14 mouse cellular contexts compared by ENCODE assay signal in genomic region chr19:17078643-17079316, GRCm38 (mm10).
DNase-seq lines count a peak whose midpoint lies in the region; ATAC-seq lines count a peak whose summit lies in the region.
"Had no signal": no experiment of that assay in that cellular context is flagged by ENCODE, and none has a peak within 500 bp of the region (broad histone marks: within the 10 kb centered on the region; RNA-seq: fewer than 3 reads in every experiment).

No protein-coding gene starts in this region.

- H3K9ac ChIP-seq in kidney, embryonic 14.5 days (ENCODE audit: low read depth, low read length) = no peak overlapping the region
- H3K9ac ChIP-seq in hindbrain, embryonic 15.5 days = no peak overlapping the region
- no peak overlapping the region for H3K9ac ChIP-seq in midbrain, embryonic 16.5 days (ENCODE audit: low read depth, low read length)
- H3K9ac ChIP-seq: liver, embryonic 13.5 days had no signal

- ATAC-seq in kidney, embryonic 14.5 days (ENCODE audit: low FRiP score, low TSS enrichment) = peak; percentile 43; the same call in 1 of the 2 replicates
- ATAC-seq in hindbrain, embryonic 15.5 days (ENCODE audit: low FRiP score, low read depth) = peak; percentile 69
- ATAC-seq in midbrain, embryonic 16.5 days = peak; percentile 80
- ATAC-seq in granulocyte monocyte progenitor cell, adult 5-6 weeks (replicated peaks; ENCODE audit: poor library complexity, severe bottlenecking) = no peak
- ATAC-seq: lung, postnatal 0 days had no signal

- no peaks in the 10 kb centered on the region for H3K36me3 ChIP-seq in kidney, embryonic 14.5 days (ENCODE audit: control insufficient read depth, insufficient read depth, low read length)
- H3K36me3 ChIP-seq in hindbrain, embryonic 10.5 days = no peaks in the 10 kb centered on the region
- H3K36me3 ChIP-seq in hindbrain, embryonic 15.5 days = no peaks in the 10 kb centered on the region
- no peaks in the 10 kb centered on the region for H3K36me3 ChIP-seq in midbrain, embryonic 16.5 days (ENCODE audit: control insufficient read depth, insufficient read depth, low read length)
- H3K36me3 ChIP-seq: liver, embryonic 13.5 days had no signal

- 33% methylated on average over 8 of the region's 8 CpGs for WGBS in kidney, embryonic 14.5 days
- 71% methylated on average over 8 of the region's 8 CpGs for WGBS in hindbrain, embryonic 10.5 days
- 48% methylated on average over 8 of the region's 8 CpGs for WGBS in hindbrain, embryonic 15.5 days
- whole genome bisulfite sequencing in midbrain, embryonic 16.5 days = 42% methylated on average over 8 of the region's 8 CpGs

- no peaks in the 10 kb centered on the region for H3K4me1 ChIP-seq in kidney, embryonic 14.5 days (ENCODE audit: control insufficient read depth, insufficient read depth, low read length)
- peaks cover 9% of the 10 kb centered on the region; the same call in 1 of the 2 replicates for H3K4me1 ChIP-seq in hindbrain, embryonic 10.5 days (replicated peaks)
- peaks cover 5% of the 10 kb centered on the region; the same call in 1 of the 2 replicates for H3K4me1 ChIP-seq in hindbrain, embryonic 15.5 days (replicated peaks)
- no peaks in the 10 kb centered on the region for H3K4me1 ChIP-seq in midbrain, embryonic 16.5 days (ENCODE audit: control insufficient read depth, insufficient read depth, low read length)
- H3K4me1 ChIP-seq: liver, embryonic 13.5 days had no signal

- H3K9me3 ChIP-seq in kidney, embryonic 14.5 days (ENCODE audit: control insufficient read depth, low read length) = no peaks in the 10 kb centered on the region
- H3K9me3 ChIP-seq in hindbrain, embryonic 10.5 days = no peaks in the 10 kb centered on the region
- no peaks in the 10 kb centered on the region for H3K9me3 ChIP-seq in hindbrain, embryonic 15.5 days
- H3K9me3 ChIP-seq in midbrain, embryonic 16.5 days (replicated peaks; ENCODE audit: control insufficient read depth, low read length, poor library complexity, severe bottlenecking) = no peaks in the 10 kb centered on the region
- H3K9me3 ChIP-seq: liver, embryonic 13.5 days had no signal

- no peak overlapping the region for H3K4me3 ChIP-seq in kidney, embryonic 14.5 days (ENCODE audit: low read length)
- H3K4me3 ChIP-seq in hindbrain, embryonic 10.5 days = no peak overlapping the region
- no peak overlapping the region for H3K4me3 ChIP-seq in hindbrain, embryonic 15.5 days
- H3K4me3 ChIP-seq in midbrain, embryonic 16.5 days (ENCODE audit: low read depth, low read length) = no peak overlapping the region
- H3K4me3 ChIP-seq: erythroblast, embryonic 14.5 days; layer of hippocampus, adult 2 months; liver, embryonic 13.5 days had no signal

- no peaks in the 10 kb centered on the region for H3K27me3 ChIP-seq in kidney, embryonic 14.5 days (ENCODE audit: control insufficient read depth, insufficient read depth, low read length)
- H3K27me3 ChIP-seq in hindbrain, embryonic 10.5 days (ENCODE audit: insufficient read depth, poor library complexity, severe bottlenecking) = no peaks in the 10 kb centered on the region
- H3K27me3 ChIP-seq in hindbrain, embryonic 15.5 days = no peaks in the 10 kb centered on the region
- no peaks in the 10 kb centered on the region for H3K27me3 ChIP-seq in midbrain, embryonic 16.5 days (ENCODE audit: control insufficient read depth, insufficient read depth, low read depth, low read length)
- H3K27me3 ChIP-seq: liver, embryonic 13.5 days had no signal

- no peak for DNase-seq in kidney, postnatal 14 days
- DNase-seq in hindbrain, embryonic 10.5 days (ENCODE audit: low spot score) = peak; percentile 7
- no peak for DNase-seq in layer of hippocampus, postnatal 10 days (ENCODE audit: low spot score in 2 of 2)
- DNase-seq in lung, postnatal 10 days = no peak
- DNase-seq: cerebellum, adult 9-11 months; liver, embryonic 13.5 days; right cerebral cortex, postnatal 14 days had no signal

- no peak overlapping the region for H3K4me2 ChIP-seq in kidney, embryonic 14.5 days (replicated peaks; ENCODE audit: low read depth, low read length)
- no peak overlapping the region for H3K4me2 ChIP-seq in hindbrain, embryonic 15.5 days
- no peak overlapping the region for H3K4me2 ChIP-seq in midbrain, embryonic 16.5 days (ENCODE audit: low read length)
- H3K4me2 ChIP-seq: liver, embryonic 13.5 days had no signal

- no peak overlapping the region for H3K27ac ChIP-seq in kidney, embryonic 14.5 days (ENCODE audit: low read depth, low read length)
- no peak overlapping the region for H3K27ac ChIP-seq in hindbrain, embryonic 10.5 days
- H3K27ac ChIP-seq in hindbrain, embryonic 15.5 days (replicated peaks) = no peak overlapping the region
- no peak overlapping the region for H3K27ac ChIP-seq in midbrain, embryonic 16.5 days (ENCODE audit: low read length)
- H3K27ac ChIP-seq: layer of hippocampus, adult 2 months; liver, embryonic 13.5 days had no signal
